Mouse (Mus musculus) cerebellum, postnatal 10 days (tissue): ENCODE results near the gene Nxph1.

Experiments used
- DNase-seq, 2 experiments: peaks; one replicate each; pipeline ENCODE4 v3.0.0; 2021; ENCODE audit warnings: mixed read lengths in 2 of 2

Gene Nxph1

GRCm38 (mm10) chr6:8948131-8948470 is at the start of gene Nxph1:
Gene Nxph1, plus strand, starts transcription at chr6:8948431.
- peak; percentile 29 to 33 for DNase-seq

- peak; percentile 36 to 51 for DNase-seq
These were observed 48.1 kb upstream of the Nxph1 start for GRCm38 (mm10) chr6:8900021-8900728.

GRCm38 (mm10) chr6:8900729-8901122 is 47.5 kb upstream of the Nxph1 start:
- no peak for DNase-seq

GRCm38 (mm10) chr6:8907917-8908316 is 40.3 kb upstream of the Nxph1 start:
- no peak for DNase-seq

GRCm38 (mm10) chr6:8913404-8913803 is 34.8 kb upstream of the Nxph1 start:
- DNase-seq: no peak

GRCm38 (mm10) chr6:8914682-8915081 is 33.5 kb upstream of the Nxph1 start:
- no peak for DNase-seq

GRCm38 (mm10) chr6:8924481-8924880 is 23.8 kb upstream of the Nxph1 start:
- no peak for DNase-seq

- no peak for DNase-seq
These were observed 13.0 kb upstream of the Nxph1 start for GRCm38 (mm10) chr6:8935241-8935640.

- DNase-seq: peak; percentile 86 to 93
These were observed 12.5 kb upstream of the Nxph1 start for GRCm38 (mm10) chr6:8935705-8936104.

- no peak for DNase-seq
These were observed 12.1 kb upstream of the Nxph1 start for GRCm38 (mm10) chr6:8936168-8936567.

GRCm38 (mm10) chr6:8948471-8949411 is 510 bp downstream of the Nxph1 start:
- DNase-seq: peak; percentile 62 to 65

- DNase-seq: peak; percentile 78 to 87
These were observed 1.5 kb downstream of the Nxph1 start for GRCm38 (mm10) chr6:8949665-8950201.

GRCm38 (mm10) chr6:8950611-8951325 is 2.5 kb downstream of the Nxph1 start:
- DNase-seq: peak in 1 of 2 experiments; percentile 10

GRCm38 (mm10) chr6:8951326-8951695 is 3.1 kb downstream of the Nxph1 start:
- DNase-seq: peak; percentile 95 to 96

- DNase-seq: peak in 1 of 2 experiments; percentile 4
These were observed 3.8 kb downstream of the Nxph1 start for GRCm38 (mm10) chr6:8951884-8952590.

GRCm38 (mm10) chr6:8955817-8956529 is 7.7 kb downstream of the Nxph1 start:
- DNase-seq: peak in 1 of 2 experiments; percentile 18

GRCm38 (mm10) chr6:8956743-8957528 is 8.7 kb downstream of the Nxph1 start:
- peak; percentile 53 to 64 for DNase-seq

- DNase-seq: peak; percentile 20 to 38
These were observed 9.3 kb downstream of the Nxph1 start for GRCm38 (mm10) chr6:8957529-8957887.

- DNase-seq: peak; percentile 83
These were observed 10.1 kb downstream of the Nxph1 start for GRCm38 (mm10) chr6:8958081-8958919.

- DNase-seq: no peak
These were observed 11.6 kb downstream of the Nxph1 start for GRCm38 (mm10) chr6:8959810-8960209.
